Mouse (Mus musculus): Measurements from ENCODE around the gene Tmem147. TPM values are rescaled to one million over a fixed set of nuclear protein-coding genes. Genes with fewer than 3 reads are reported as not detected.

Gene Tmem147
- not detected in 2 replicates for polyA plus RNA-seq (2012; ENCODE audit: insufficient read depth, insufficient read length, low replicate concordance, missing spikeins)

DNA sequence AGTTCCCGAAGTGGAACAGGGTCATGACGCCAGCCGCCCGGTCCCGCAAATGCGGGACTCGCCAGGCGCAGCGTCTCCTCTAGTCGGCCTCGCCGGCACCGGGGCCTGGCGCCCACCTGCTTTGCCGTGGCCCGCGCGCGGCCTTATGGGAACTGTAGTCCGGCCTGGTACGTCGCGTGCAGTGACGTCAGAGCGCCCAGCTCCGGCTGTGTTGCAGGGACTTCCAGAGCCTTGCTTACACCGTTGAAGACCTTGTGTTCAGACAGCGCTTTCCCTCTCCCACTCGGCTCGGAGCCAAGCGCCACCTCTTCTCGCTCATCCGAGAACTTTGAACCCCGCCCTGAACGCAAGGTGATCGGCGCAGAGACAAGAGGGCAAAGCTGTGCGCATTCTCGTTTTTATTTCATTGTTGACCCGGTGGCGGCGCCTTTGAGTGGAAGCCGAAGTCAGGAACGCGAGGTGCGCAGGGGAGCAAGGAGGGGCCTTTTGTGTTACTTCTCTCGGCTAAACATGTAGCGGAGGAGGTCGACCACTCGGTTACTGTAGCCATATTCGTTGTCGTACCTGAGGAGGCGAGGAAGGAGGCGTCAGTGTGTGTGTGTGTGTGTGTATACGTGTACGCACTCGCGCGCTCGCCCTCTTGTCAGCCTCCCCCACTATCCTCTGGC lies at the start of gene Tmem147:
TSS of gene Tmem147 (minus strand) at position 145 of the 668 bp plus-strand sequence.
- peak; percentile 86 for TF ChIP-seq POLR2A (IDR thresholded peaks at IDR 0.05; ENCODE audit: insufficient read depth, low read depth, low read length)
- no peak for TF ChIP-seq CTCF (IDR thresholded peaks at IDR 0.05; ENCODE audit: insufficient read depth, low read depth, low read length)
- Histone ChIP-seq H3K4me1 (ENCODE audit: control insufficient read depth, insufficient read depth, low read length) (peaks cover 17% of the 10 kb centered on the region), H3K27ac (ENCODE audit: insufficient read depth, low read depth, low read length) (peak within 1 kb of the TSS; percentile 83), H3K4me3 (ENCODE audit: insufficient read depth, low read depth, low read length) (peak within 1 kb of the TSS; percentile 74)
- under 1% methylated on average over 60 of the region's 60 CpGs for WGBS

DNA sequence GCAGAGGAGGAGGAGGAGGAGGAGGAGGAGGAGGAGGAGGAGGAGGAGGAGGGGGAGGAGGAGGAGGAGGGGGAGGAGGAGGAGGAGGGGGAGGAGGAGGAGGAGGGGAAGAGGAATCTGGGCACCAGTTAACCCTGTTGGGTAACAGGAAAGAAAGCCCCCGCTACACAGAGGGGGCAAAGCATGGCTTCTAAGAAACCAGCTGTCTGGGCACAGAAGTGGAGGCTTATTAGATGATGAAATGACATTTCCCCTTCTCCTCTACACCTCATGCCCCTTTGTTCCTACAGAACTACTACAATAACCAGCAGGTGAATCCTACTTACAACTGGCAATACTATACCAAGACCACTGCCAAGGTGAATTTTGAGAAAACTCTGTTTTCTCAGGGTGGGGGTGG lies 48.6 kb upstream of the Tmem147 start:
- peaks cover 13% of the 10 kb centered on the region for H3K4me1 ChIP-seq (ENCODE audit: control insufficient read depth, insufficient read depth, low read length)
- no peak overlapping the region for H3K4me3 ChIP-seq (ENCODE audit: insufficient read depth, low read depth, low read length)
- 93% methylated on average over 1 of the region's 1 CpGs for WGBS
- TF ChIP-seq CTCF (IDR thresholded peaks at IDR 0.05; ENCODE audit: insufficient read depth, low read depth, low read length) (no peak), POLR2A (IDR thresholded peaks at IDR 0.05; ENCODE audit: insufficient read depth, low read depth, low read length) (no peak)
- H3K27ac ChIP-seq (ENCODE audit: insufficient read depth, low read depth, low read length) = no peak overlapping the region

DNA sequence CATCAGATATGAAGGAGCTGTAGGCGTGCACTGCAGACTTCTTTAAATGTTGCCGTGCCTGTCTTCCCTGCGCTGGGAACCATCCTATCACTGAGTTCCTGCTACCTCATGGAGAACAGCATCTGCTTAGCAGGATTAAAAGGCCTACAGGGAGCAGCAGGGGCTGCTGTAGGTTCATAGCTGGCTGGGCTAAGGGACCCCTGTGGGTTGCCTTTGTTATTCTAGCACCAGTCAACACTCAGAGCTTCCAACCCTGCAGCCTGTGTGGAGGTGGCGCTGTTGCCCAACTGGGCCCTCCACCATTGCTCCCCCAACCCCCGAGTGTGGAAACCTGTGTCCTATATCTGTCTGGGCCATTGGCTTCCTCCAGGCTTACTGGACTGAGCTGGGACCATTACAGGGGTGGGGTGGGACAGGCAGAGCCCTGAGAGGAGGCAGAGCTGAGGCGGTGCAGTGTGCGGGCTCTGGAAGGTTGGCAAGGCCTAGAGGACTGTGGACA lies 47.8 kb upstream of the Tmem147 start:
- Histone ChIP-seq H3K27ac (ENCODE audit: insufficient read depth, low read depth, low read length) (no peak overlapping the region), H3K4me3 (ENCODE audit: insufficient read depth, low read depth, low read length) (no peak overlapping the region), H3K4me1 (ENCODE audit: control insufficient read depth, insufficient read depth, low read length) (peaks cover 13% of the 10 kb centered on the region)
- TF ChIP-seq CTCF (IDR thresholded peaks at IDR 0.05; ENCODE audit: insufficient read depth, low read depth, low read length) (no peak), POLR2A (IDR thresholded peaks at IDR 0.05; ENCODE audit: insufficient read depth, low read depth, low read length) (no peak)
- WGBS = 72% methylated on average over 7 of the region's 7 CpGs

DNA sequence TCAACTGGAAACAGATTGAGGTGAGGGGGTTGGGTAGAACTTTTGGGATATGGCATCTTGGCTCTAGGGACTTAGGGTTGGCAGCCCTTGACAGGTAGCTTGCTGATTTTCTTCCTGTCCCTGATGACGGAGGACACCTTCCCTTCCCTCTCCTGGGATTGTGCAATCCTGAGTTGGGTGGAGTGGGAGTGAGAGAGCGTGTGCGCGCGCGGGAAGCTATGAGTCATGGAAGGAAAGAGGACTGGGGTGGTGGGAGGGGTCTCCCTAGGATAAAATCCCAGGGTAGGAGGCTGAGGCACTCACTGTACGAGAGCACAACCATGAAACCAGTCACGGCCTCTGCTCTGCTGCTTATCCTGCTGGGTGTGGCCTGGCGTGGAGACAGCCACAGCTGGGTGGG lies 46.8 kb upstream of the Tmem147 start:
- WGBS = 58% methylated on average over 9 of the region's 9 CpGs
- no peak overlapping the region for H3K4me3 ChIP-seq (ENCODE audit: insufficient read depth, low read depth, low read length)
- no peak for TF ChIP-seq POLR2A (IDR thresholded peaks at IDR 0.05; ENCODE audit: insufficient read depth, low read depth, low read length)
- no peak for TF ChIP-seq CTCF (IDR thresholded peaks at IDR 0.05; ENCODE audit: insufficient read depth, low read depth, low read length)
- H3K27ac ChIP-seq (ENCODE audit: insufficient read depth, low read depth, low read length) = no peak overlapping the region
- H3K4me1 ChIP-seq (ENCODE audit: control insufficient read depth, insufficient read depth, low read length) = peaks cover 13% of the 10 kb centered on the region

DNA sequence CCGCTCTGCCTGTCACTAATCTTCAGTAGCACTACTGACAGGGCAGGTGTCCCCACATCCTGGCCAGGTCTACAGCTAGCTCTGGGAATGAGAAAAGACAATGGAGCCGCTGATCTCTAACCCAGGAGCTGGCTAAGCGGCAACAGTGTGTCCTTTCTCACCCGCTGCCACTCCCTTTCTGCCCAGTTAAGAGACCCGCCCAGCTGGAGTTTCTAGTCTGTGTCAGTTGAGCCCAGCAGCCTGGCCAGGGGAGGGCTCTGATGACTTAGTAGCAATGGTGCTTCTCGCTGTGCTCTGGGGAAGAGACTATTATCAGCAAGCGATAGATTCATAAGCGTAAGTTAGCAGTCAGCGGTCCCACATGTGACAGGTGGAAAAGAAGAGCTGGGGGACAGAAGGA lies 39.9 kb upstream of the Tmem147 start:
- 47% methylated on average over 9 of the region's 9 CpGs for WGBS
- Histone ChIP-seq H3K4me1 (ENCODE audit: control insufficient read depth, insufficient read depth, low read length) (peaks cover 2% of the 10 kb centered on the region; the same call in 1 of the 2 replicates), H3K4me3 (ENCODE audit: insufficient read depth, low read depth, low read length) (no peak overlapping the region), H3K27ac (ENCODE audit: insufficient read depth, low read depth, low read length) (no peak overlapping the region)
- TF ChIP-seq POLR2A (IDR thresholded peaks at IDR 0.05; ENCODE audit: insufficient read depth, low read depth, low read length) (no peak), CTCF (IDR thresholded peaks at IDR 0.05; ENCODE audit: insufficient read depth, low read depth, low read length) (no peak)

DNA sequence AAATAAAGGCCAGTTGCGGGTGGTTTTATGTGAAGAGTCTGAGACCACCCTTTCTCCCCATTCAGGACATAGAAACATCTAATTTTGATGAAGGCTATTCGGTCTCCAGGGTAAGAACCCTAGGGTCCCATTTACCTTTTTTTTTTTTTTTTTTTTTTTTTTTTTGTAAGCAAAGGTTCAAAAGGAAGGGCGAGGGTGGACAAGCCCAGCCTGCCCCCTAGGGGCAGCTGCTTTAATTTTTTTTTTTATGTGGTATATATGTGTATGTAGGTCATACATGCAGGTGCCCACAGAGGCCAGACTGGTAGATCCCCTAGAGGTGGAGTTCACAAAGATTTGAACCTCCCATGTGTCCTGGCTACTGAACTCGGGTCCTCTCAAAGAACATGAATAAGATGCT lies 37.1 kb upstream of the Tmem147 start:
- WGBS = 85% methylated on average over 4 of the region's 4 CpGs

DNA sequence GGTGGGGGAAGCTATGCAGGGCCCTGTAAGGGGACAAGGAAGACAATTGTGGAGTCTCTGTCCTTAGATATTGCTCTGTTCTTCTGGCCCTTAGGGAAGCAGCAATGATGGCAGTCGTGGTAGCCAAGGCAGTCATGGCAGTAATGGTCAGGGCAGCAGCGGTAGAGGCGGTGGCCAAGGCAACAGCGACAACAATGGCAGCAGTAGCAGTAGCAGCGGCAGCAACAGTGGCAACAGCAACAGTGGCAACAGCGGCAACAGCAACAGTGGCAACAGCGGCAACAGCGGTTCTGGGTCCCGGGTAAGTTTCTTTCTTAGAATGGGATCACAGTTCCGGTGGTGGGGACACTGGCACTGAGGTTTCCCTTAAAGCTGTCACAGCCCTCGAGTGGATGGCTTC lies 35.8 kb upstream of the Tmem147 start:
- 41% methylated on average over 11 of the region's 11 CpGs for WGBS
- TF ChIP-seq CTCF (IDR thresholded peaks at IDR 0.05; ENCODE audit: insufficient read depth, low read depth, low read length) (no peak), POLR2A (IDR thresholded peaks at IDR 0.05; ENCODE audit: insufficient read depth, low read depth, low read length) (no peak)
- no peak overlapping the region for H3K4me3 ChIP-seq (ENCODE audit: insufficient read depth, low read depth, low read length)

More for the DNA sequence above, 37.1 kb upstream of the Tmem147 start:
- no peak overlapping the region for H3K4me3 ChIP-seq (ENCODE audit: insufficient read depth, low read depth, low read length)
- peaks cover 2% of the 10 kb centered on the region; the same call in 1 of the 2 replicates for H3K4me1 ChIP-seq (ENCODE audit: control insufficient read depth, insufficient read depth, low read length)
- no peak overlapping the region for H3K27ac ChIP-seq (ENCODE audit: insufficient read depth, low read depth, low read length)
- TF ChIP-seq CTCF (IDR thresholded peaks at IDR 0.05; ENCODE audit: insufficient read depth, low read depth, low read length) = no peak
- TF ChIP-seq POLR2A (IDR thresholded peaks at IDR 0.05; ENCODE audit: insufficient read depth, low read depth, low read length) = no peak

DNA sequence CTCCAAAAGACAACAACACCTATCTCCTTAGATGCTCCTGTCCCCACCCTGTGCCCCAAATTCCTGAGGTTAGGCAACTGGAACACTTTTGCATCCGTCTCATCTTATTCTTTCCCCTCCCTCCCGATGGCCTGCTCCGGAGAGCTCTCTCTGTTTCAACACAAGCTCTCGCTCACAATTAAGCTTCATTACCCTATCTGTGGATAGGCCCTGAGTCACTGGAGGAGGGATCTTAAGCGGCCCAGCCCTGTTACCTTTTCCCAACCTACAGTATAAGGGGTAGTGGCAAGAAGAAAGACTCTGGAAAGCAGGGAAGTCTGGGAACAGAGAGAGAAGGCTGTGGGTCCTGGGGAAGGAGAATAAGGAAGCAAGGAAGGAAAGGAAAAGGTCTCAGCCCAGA lies 34.1 kb upstream of the Tmem147 start, which contains the start of gene Dmkn:
TSS of gene Dmkn (plus strand) at position 301 of the 400 bp plus-strand sequence.
- Histone ChIP-seq H3K27ac (ENCODE audit: insufficient read depth, low read depth, low read length) (no peak within 1 kb of the TSS), H3K4me3 (ENCODE audit: insufficient read depth, low read depth, low read length) (no peak within 1 kb of the TSS), H3K4me1 (ENCODE audit: control insufficient read depth, insufficient read depth, low read length) (peaks cover 2% of the 10 kb centered on the region; the same call in 1 of the 2 replicates)
- TF ChIP-seq CTCF (IDR thresholded peaks at IDR 0.05; ENCODE audit: insufficient read depth, low read depth, low read length) (no peak), POLR2A (IDR thresholded peaks at IDR 0.05; ENCODE audit: insufficient read depth, low read depth, low read length) (no peak)
- 50% methylated on average over 5 of the region's 5 CpGs for WGBS

More for the DNA sequence above, 35.8 kb upstream of the Tmem147 start:
- Histone ChIP-seq H3K4me1 (ENCODE audit: control insufficient read depth, insufficient read depth, low read length) (peaks cover 2% of the 10 kb centered on the region; the same call in 1 of the 2 replicates), H3K27ac (ENCODE audit: insufficient read depth, low read depth, low read length) (no peak overlapping the region)

DNA sequence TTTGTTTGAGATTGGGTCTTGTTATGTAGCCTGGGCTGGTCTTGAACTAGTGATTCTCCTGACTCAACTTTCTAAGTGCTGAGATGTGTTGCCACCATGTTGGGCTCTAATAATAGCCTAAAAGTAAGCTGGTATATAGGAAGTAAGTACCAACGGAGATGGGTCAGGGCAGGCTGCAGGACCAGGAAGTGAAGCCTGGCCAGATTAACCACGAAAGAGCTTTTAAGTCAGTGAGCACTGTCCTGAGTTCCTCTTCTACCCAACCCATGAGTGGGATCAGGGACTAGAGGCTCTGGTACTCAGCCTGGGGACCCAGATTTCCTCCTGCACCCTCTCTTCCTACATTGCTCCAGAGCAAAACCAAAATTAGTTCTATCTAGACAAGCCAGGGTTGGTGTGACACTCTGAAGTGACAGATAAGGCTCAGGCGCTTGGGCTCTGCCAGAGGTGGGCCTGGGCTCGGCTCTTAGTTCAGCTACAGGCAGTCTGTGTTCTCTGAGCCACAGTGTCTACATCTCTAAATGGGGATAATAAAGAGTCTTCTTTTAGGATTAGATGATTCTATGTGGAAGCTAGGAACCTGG lies 32.5 kb upstream of the Tmem147 start:
- no peak for TF ChIP-seq CTCF (IDR thresholded peaks at IDR 0.05; ENCODE audit: insufficient read depth, low read depth, low read length)
- no peak for TF ChIP-seq POLR2A (IDR thresholded peaks at IDR 0.05; ENCODE audit: insufficient read depth, low read depth, low read length)
- 82% methylated on average over 4 of the region's 4 CpGs for WGBS
- Histone ChIP-seq H3K27ac (ENCODE audit: insufficient read depth, low read depth, low read length) (no peak overlapping the region), H3K4me3 (ENCODE audit: insufficient read depth, low read depth, low read length) (no peak overlapping the region), H3K4me1 (ENCODE audit: control insufficient read depth, insufficient read depth, low read length) (peaks cover 2% of the 10 kb centered on the region; the same call in 1 of the 2 replicates)
